Mouse (Mus musculus) MN1 (cell line): ENCODE results near the gene Ctsk.

Experiments used
- DNase-seq: peaks from one replicate; pipeline ENCODE4 v3.0.0-alpha.2; 2016; ENCODE audit warnings: low spot score

The Ctsk gene

GRCm38 (mm10) chr3:95499024-95499423, at the start of gene Ctsk:
Gene Ctsk (plus strand): TSS chr3:95499256.
- DNase-seq: no peak

DNA sequence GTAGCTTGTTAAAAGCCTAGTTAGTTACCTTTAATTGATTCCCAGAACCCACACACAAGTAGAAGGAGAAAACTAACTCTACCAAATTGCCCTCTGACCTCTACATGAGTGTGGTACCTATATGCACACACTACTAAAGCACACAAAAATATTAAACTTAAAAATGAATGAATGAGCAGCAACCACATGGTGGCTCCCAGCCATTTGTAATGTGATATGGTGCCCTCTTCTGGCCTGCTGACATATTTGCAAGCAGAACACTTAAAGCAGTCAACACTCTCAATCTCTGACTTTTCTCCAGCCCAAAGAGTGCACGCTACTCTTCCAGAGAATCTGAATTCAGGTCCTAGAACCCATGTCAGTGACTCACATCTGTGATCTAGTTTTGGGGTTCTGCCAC, 48.6 kb upstream of the Ctsk start:
- peak; percentile 60 for DNase-seq

DNA sequence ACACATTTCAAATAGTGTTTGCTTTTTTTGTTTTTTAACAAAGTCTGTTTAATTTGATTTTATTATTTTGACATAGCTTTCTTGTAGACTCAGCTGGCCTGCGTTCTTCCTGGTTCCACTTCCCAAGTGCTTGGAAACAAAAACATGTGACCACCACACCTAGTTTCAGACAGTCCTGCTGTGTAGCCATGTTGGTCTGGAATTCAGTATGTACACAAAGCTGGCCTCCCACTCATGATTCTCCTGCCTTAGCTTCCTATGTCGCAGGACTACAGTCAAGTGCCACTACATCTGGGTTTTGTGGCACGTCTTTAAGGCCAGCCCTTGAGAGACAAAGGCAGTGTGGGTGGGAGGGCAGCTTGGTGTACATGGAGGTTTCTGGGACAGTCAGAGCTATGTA, 48.1 kb upstream of the Ctsk start:
- DNase-seq: no peak

GRCm38 (mm10) chr3:95456367-95456766, 42.7 kb upstream of the Ctsk start:
- no peak for DNase-seq

DNA sequence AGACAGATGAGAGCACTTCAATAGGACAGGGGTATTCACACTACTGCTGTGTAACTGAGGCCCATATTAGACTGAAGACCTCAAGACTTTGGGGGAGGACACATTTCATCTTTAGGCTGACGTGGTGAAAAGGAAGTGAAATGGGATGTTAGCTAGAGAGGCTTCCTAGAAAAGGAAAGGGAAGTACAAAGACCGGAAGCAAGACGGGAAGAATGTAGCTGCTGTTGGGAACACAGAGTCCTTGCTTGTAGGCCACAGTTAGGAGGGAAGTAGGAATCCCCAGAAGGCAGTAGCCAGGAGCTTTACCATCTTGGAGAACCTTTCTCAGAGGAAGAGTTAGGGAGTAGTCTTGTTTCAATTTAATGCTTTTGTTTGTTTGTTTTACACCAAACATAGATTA, 41.3 kb upstream of the Ctsk start:
- DNase-seq: no peak

GRCm38 (mm10) chr3:95459381-95459780, 39.7 kb upstream of the Ctsk start:
- no peak for DNase-seq

DNA sequence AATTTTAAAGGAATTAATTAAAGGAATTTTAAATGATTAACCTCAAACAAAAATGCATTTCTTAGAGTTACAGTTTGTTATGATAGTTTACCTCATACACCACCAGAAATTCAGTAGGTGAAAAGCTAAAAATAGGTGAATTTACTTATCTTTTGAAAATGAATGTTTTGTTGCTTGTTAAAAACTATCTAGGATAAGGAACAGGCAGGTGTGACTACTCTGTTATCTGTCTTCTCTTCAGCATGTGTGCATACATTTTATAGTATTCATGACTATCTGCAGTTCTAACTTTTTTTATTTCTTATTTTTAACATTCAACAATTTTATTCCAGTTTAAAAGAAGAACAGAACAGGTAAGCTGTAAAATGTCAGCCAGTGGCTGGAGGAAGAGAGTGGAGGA, 35.2 kb upstream of the Ctsk start:
- no peak for DNase-seq

GRCm38 (mm10) chr3:95478966-95479365, 20.1 kb upstream of the Ctsk start:
- no peak for DNase-seq

- DNase-seq: no peak
Measured at GRCm38 (mm10) chr3:95486421-95486820, 12.6 kb upstream of the Ctsk start.

DNA sequence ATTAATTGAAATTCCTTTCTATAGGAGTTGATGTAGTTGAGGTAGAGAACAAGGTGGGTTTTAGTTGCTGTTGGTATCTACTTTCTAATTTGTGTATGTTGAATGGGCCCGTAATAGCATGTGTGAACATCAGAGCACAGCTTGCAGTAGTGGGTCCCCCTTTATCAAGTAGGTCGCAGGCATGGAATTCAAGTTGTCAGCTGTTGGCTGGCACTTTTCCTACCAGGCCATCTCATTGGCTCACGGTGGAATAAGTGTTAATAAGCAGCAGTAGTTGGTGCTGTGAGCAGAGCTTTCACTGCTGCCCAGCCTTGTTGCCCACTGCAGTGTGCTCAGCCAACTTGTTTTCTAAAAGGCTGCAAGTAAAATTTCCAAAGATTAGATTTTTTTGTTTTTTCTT, 10.4 kb upstream of the Ctsk start:
- no peak for DNase-seq

GRCm38 (mm10) chr3:95490238-95490637, 8.8 kb upstream of the Ctsk start:
- no peak for DNase-seq

- DNase-seq: peak; percentile 54
Measured at GRCm38 (mm10) chr3:95494342-95494741, 4.7 kb upstream of the Ctsk start.

- DNase-seq: no peak
Measured at GRCm38 (mm10) chr3:95498229-95498628, 827 bp upstream of the Ctsk start.

DNA sequence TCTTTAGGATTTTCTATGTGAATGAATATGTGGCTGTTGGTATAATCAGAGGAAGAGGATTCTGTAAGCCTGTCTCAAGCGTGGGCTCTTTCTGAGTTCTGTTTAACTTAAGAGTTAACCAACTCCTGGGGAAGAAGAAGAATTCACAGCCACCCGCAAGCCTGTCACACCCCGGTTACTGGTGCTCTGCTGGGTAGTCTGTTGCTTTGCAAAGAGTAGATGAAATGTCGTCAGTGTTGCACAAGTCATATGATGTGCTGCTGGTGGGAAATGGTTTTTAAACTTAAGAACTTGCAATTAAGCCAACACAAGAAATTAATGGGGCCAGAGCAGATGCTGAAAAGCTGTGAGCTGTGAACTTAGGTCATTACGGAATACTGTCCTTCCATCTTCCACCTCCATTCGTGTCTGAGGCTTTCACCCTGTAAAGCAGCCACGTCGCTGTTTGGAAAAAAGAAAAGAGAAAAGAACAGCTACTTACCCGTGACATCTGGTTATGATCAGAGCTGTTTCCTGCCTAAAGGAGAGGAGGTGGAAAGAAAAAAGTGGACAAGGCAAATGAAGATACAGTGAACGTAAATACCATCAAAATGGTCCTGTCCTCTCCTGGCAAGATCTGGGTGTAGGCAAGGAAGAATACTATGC, 562 bp downstream of the Ctsk start:
- DNase-seq: no peak

DNA sequence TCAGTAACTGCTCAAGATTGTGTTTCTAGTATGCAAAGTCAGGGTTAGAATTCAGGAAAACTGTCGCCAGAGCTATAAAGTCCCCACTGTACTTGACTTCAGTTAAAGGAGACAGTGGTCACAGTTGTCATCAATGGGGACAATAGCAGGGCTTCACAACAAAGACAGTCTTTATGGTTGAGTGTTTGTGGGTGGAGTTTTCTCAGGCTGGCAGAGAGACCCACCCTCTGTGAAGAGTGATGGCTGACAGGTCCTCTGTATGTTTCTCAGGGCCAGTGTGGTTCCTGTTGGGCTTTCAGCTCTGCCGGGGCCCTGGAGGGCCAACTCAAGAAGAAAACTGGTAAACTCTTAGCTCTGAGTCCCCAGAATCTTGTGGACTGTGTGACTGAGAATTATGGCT, 3.3 kb downstream of the Ctsk start:
- DNase-seq: no peak

DNA sequence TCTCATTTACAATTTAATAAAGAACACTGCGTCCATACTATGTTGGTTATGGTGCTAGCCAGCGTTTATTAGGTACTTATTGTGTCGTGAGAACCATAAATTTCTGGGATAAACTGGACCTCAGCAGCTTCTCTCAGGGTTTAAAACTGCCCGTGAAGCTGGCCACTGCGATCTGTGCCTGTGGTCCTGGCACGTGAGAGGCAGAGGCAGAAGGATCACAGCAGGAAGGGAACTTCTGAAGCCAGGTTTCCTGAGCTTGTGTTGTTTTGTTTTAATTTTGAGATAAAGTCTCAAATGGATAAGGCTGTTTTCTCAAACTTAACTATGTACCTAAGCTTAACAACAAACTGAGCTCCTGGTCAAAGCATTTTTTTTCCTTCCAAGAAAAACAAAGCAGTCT, 10.3 kb downstream of the Ctsk start:
- no peak for DNase-seq

DNA sequence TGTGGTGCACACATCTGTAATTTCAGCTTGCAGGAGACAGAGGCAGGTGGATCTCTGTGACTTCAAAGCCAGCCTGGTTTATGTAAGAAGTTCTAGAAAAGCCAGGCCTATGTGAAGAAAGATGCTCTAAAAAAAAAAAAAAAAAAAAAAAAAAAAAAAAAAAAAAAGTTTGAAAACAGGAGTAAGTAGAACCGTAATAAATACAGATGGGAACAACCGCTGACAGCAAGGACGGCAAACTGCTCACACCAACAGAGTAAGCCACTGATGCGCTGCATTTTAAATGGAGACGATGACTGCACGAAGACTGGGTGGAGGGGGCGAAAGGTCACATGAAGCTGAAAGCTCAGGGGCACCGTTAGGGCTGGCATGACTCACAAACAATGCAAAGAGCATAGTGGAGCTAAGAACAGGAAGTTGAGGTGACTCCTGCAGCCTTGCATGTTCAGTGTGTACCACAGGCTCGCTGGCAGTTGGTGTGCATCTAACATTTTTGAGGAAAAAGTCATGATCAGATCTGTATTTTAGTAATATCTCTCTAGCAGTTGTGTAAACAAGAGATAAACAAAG, 12.6 kb downstream of the Ctsk start:
- DNase-seq: no peak

- DNase-seq: no peak
Measured at GRCm38 (mm10) chr3:95516614-95517041, 17.6 kb downstream of the Ctsk start.

DNA sequence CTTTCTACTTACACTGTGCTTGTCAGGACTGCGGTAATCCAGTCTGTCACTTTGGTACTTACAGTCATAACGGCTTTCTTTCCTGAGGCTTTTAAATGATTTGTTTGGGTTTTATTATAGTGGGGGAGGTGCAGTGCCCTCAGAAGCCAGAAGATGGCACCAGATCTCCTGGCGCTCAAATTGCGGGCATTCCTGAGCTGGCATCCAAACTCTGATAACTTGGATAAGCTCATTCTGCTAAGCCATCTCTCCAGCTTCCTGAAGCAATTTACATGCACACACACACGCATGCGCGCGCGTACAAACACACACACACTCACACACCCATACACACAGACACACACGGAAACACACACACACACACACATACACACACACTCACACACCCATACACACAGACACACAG, 18.4 kb downstream of the Ctsk start:
- DNase-seq: peak; percentile 75

- DNase-seq: no peak
Measured at GRCm38 (mm10) chr3:95518891-95519290, 19.8 kb downstream of the Ctsk start.

DNA sequence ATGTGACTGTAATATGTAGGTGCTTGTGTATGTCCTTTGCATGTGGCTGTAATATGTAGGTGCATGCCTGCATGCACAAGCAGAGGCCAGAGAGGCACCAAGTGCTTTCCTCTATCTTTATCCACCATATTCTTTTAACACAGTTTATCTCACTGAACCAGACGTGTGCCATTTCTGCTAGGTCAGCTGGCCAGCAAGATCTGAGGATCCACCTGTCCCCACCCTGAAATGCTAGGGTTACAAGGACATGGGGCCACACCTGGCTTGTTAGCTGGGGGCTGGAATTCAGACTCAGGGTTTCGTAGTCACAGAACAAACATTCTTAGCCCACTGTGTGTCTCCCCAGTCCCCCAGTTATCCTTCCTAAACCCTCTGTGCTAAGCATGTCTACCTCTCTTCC, 20.3 kb downstream of the Ctsk start:
- no peak for DNase-seq

DNA sequence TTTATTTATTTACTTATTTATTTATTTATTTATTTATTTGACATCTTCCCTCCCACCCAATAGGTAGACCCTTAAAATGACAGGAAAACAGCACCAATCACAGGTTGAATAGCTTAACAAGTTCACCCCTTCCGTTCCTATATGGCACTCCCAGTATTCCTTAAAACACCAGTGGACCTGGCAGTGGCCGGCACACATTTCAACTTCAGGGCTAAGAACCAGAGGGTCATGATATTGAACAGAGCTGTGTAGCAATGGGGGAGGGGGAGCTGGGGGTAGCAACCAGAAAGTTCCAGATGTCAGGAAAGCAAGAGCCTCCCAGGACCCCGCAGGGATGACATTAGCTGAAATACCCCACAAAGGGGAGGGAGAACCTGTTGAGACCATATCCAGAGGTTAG, 21.0 kb downstream of the Ctsk start:
- no peak for DNase-seq

GRCm38 (mm10) chr3:95521168-95521567, 22.1 kb downstream of the Ctsk start:
- no peak for DNase-seq

GRCm38 (mm10) chr3:95523662-95524061, 24.6 kb downstream of the Ctsk start:
- DNase-seq: no peak
